Comparison of ENCODE assay signal across 21 mouse cellular contexts in genomic region chr3:109562268-109562667, GRCm38 (mm10).
DNase-seq lines count a peak whose midpoint lies in the region; ATAC-seq lines count a peak whose summit lies in the region.
"Had no signal": no experiment of that assay in that cellular context is flagged by ENCODE, and none has a peak within 500 bp of the region (broad histone marks: within the 10 kb centered on the region; RNA-seq: fewer than 3 reads in every experiment).

No protein-coding gene starts in this region.

- H3K4me1 ChIP-seq in hindbrain, embryonic 10.5 days (replicated peaks): peaks cover 33% of the 10 kb centered on the region
- H3K4me1 ChIP-seq in hindbrain, embryonic 13.5 days (replicated peaks): peaks cover 18% of the 10 kb centered on the region
- 0 out of 2 replicates have a peak, but pooled peaks cover 15% of the 10 kb centered on the region for H3K4me1 ChIP-seq in kidney, embryonic 14.5 days (ENCODE audit: control insufficient read depth, insufficient read depth, low read length)
- peaks cover 28% of the 10 kb centered on the region for H3K4me1 ChIP-seq in midbrain, embryonic 10.5 days
- peaks cover 8% of the 10 kb centered on the region; the same call in 1 of the 2 replicates for H3K4me1 ChIP-seq in midbrain, embryonic 13.5 days (replicated peaks)
- H3K4me1 ChIP-seq: embryonic facial prominence, embryonic 13.5 days; forebrain, embryonic 12.5 days; heart, embryonic 13.5 days had no signal

- no peak for ATAC-seq in hindbrain, embryonic 13.5 days (ENCODE audit: low FRiP score)
- ATAC-seq in kidney, embryonic 14.5 days (ENCODE audit: low FRiP score, low TSS enrichment): peak; percentile 18; the same call in 1 of the 2 replicates
- no peak for ATAC-seq in midbrain, embryonic 13.5 days
- ATAC-seq: activated CD4-positive, CD25-positive, alpha-beta regulatory T cell, adult 4 months; forebrain, embryonic 16.5 days had no signal

- H3K27me3 ChIP-seq in hindbrain, embryonic 10.5 days (ENCODE audit: insufficient read depth, poor library complexity, severe bottlenecking): no peaks in the 10 kb centered on the region
- no peaks in the 10 kb centered on the region for H3K27me3 ChIP-seq in hindbrain, embryonic 13.5 days
- H3K27me3 ChIP-seq in kidney, embryonic 14.5 days (ENCODE audit: control insufficient read depth, insufficient read depth, low read length): no peaks in the 10 kb centered on the region
- no peaks in the 10 kb centered on the region for H3K27me3 ChIP-seq in midbrain, embryonic 10.5 days (ENCODE audit: low read depth, poor library complexity, severe bottlenecking)
- H3K27me3 ChIP-seq in midbrain, embryonic 13.5 days: no peaks in the 10 kb centered on the region
- H3K27me3 ChIP-seq: CH12.LX; embryonic facial prominence, embryonic 13.5 days; forebrain, embryonic 12.5 days; heart, embryonic 13.5 days; Patski had no signal

- DNase-seq in hindbrain, embryonic 10.5 days (ENCODE audit: low spot score): no peak
- DNase-seq in kidney, adult 8-10 months: no peak
- no peak for DNase-seq in midbrain, embryonic 10.5 days (ENCODE audit: low spot score)
- DNase-seq: adrenal gland, adult 2 months; adrenal gland, postnatal 25 days; cerebellum, adult 18-20 months; cerebellum, adult 9-11 months; cerebellum, postnatal 36 days; gastrocnemius, postnatal 10 days; heart, adult 2 months; heart, postnatal 36 days had no signal

- no peaks in the 10 kb centered on the region for H3K9me3 ChIP-seq in hindbrain, embryonic 10.5 days
- H3K9me3 ChIP-seq in hindbrain, embryonic 13.5 days: no peaks in the 10 kb centered on the region
- no peaks in the 10 kb centered on the region for H3K9me3 ChIP-seq in kidney, embryonic 14.5 days (ENCODE audit: control insufficient read depth, low read length)
- no peaks in the 10 kb centered on the region for H3K9me3 ChIP-seq in midbrain, embryonic 10.5 days (replicated peaks)
- H3K9me3 ChIP-seq in midbrain, embryonic 13.5 days: no peaks in the 10 kb centered on the region
- H3K9me3 ChIP-seq: embryonic facial prominence, embryonic 13.5 days; forebrain, embryonic 12.5 days; heart, embryonic 13.5 days had no signal

- no peaks in the 10 kb centered on the region for H3K36me3 ChIP-seq in hindbrain, embryonic 10.5 days
- H3K36me3 ChIP-seq in hindbrain, embryonic 13.5 days: no peaks in the 10 kb centered on the region
- H3K36me3 ChIP-seq in kidney, embryonic 14.5 days (ENCODE audit: control insufficient read depth, insufficient read depth, low read length): no peaks in the 10 kb centered on the region
- no peaks in the 10 kb centered on the region for H3K36me3 ChIP-seq in midbrain, embryonic 10.5 days
- no peaks in the 10 kb centered on the region for H3K36me3 ChIP-seq in midbrain, embryonic 13.5 days
- H3K36me3 ChIP-seq: embryonic facial prominence, embryonic 13.5 days; forebrain, embryonic 12.5 days; heart, embryonic 13.5 days had no signal

- H3K9ac ChIP-seq in hindbrain, embryonic 13.5 days: no peak overlapping the region
- no peak overlapping the region for H3K9ac ChIP-seq in kidney, embryonic 14.5 days (ENCODE audit: low read depth, low read length)
- no peak overlapping the region for H3K9ac ChIP-seq in midbrain, embryonic 13.5 days (replicated peaks)
- H3K9ac ChIP-seq: embryonic facial prominence, embryonic 13.5 days; forebrain, embryonic 12.5 days; heart, embryonic 13.5 days had no signal

- no peak overlapping the region for H3K4me3 ChIP-seq in hindbrain, embryonic 10.5 days
- H3K4me3 ChIP-seq in hindbrain, embryonic 13.5 days: no peak overlapping the region
- no peak overlapping the region for H3K4me3 ChIP-seq in kidney, embryonic 14.5 days (ENCODE audit: low read length)
- H3K4me3 ChIP-seq in midbrain, embryonic 10.5 days: no peak overlapping the region
- H3K4me3 ChIP-seq in midbrain, embryonic 13.5 days (replicated peaks): no peak overlapping the region
- H3K4me3 ChIP-seq: embryonic facial prominence, embryonic 13.5 days; forebrain, embryonic 12.5 days; heart, adult 2 months; heart, embryonic 13.5 days had no signal

- WGBS in hindbrain, embryonic 10.5 days: 86% methylated on average over 4 of the region's 4 CpGs
- WGBS in hindbrain, embryonic 13.5 days: 84% methylated on average over 4 of the region's 4 CpGs
- WGBS in kidney, embryonic 14.5 days: 66% methylated on average over 4 of the region's 4 CpGs
- WGBS in midbrain, embryonic 10.5 days: 91% methylated on average over 4 of the region's 4 CpGs
- WGBS in midbrain, embryonic 13.5 days: 93% methylated on average over 4 of the region's 4 CpGs

- peak overlapping the region; percentile 83 for H3K27ac ChIP-seq in hindbrain, embryonic 10.5 days
- H3K27ac ChIP-seq in hindbrain, embryonic 13.5 days: no peak overlapping the region; the same call in 1 of the 2 replicates
- no peak overlapping the region for H3K27ac ChIP-seq in kidney, embryonic 14.5 days (ENCODE audit: low read depth, low read length)
- peak overlapping the region; percentile 63 for H3K27ac ChIP-seq in midbrain, embryonic 10.5 days (replicated peaks)
- no peak overlapping the region for H3K27ac ChIP-seq in midbrain, embryonic 13.5 days
- H3K27ac ChIP-seq: embryonic facial prominence, embryonic 13.5 days; forebrain, embryonic 12.5 days; heart, adult 2 months; heart, embryonic 13.5 days had no signal

- no peak overlapping the region for H3K4me2 ChIP-seq in hindbrain, embryonic 13.5 days
- no peak overlapping the region for H3K4me2 ChIP-seq in kidney, embryonic 14.5 days (replicated peaks; ENCODE audit: low read depth, low read length)
- H3K4me2 ChIP-seq in midbrain, embryonic 13.5 days (replicated peaks): no peak overlapping the region
- H3K4me2 ChIP-seq: embryonic facial prominence, embryonic 13.5 days; forebrain, embryonic 12.5 days; heart, embryonic 13.5 days had no signal

Comparison
In these comparisons a context has a peak if more than half of its experiments do, and no peak if none do; other contexts are left out.
1. H3K27ac ChIP-seq: peak in hindbrain, embryonic 10.5 days (single experiment) and midbrain, embryonic 10.5 days (single experiment); none in hindbrain, embryonic 13.5 days (single experiment), kidney, embryonic 14.5 days (single experiment) and midbrain, embryonic 13.5 days (single experiment).